Mouse (Mus musculus) embryonic facial prominence, embryonic 11.5 days (tissue): ENCODE results near the gene Xrcc3. TPM values are rescaled to one million over a fixed set of nuclear protein-coding genes. Genes with fewer than 3 reads are reported as not detected.
A peak's percentile ranks its signal among the peaks of the same experiment; 100 is the strongest.

ENCODE experiments used
- ATAC-seq: fragments of 200-750 bp; cut with Nextera tagmentation; replicated peaks from 2 replicates; pipeline ENCODE4 v1.8.0; 2017; ENCODE audit warnings: low read depth; ENCODE audit not compliant: insufficient number of reproducible peaks, low FRiP score, low TSS enrichment
- DNase-seq: peaks from one replicate; pipeline ENCODE4 v3.0.0-alpha.2; 2015; ENCODE audit warnings: low spot score
- H3K27ac ChIP-seq: fragments of 300-500 bp; sonication (generic); replicated peaks from 2 replicates; pipeline ENCODE4 v1.5.1; 2014; ENCODE audit warnings: mild to moderate bottlenecking, low read depth, low read length, control low read depth
- H3K27me3 ChIP-seq: fragments of 300-500 bp; sonication (generic); 2 replicates; pipeline ENCODE4 v1.6.1; 2014; ENCODE audit warnings: mild to moderate bottlenecking, low read length, moderate library complexity, mixed read lengths; ENCODE audit not compliant: control insufficient read depth, insufficient read depth
- H3K36me3 ChIP-seq: fragments of 300-500 bp; sonication (generic); replicated peaks from 2 replicates; pipeline ENCODE4 v1.6.1; 2014; ENCODE audit warnings: low read depth, mild to moderate bottlenecking, low read length, moderate library complexity, mixed read lengths; ENCODE audit not compliant: control insufficient read depth, insufficient read depth
- H3K4me1 ChIP-seq: fragments of 300-500 bp; sonication (generic); 2 replicates; pipeline ENCODE4 v1.6.1; 2014; ENCODE audit warnings: low read length, mixed read lengths; ENCODE audit not compliant: control insufficient read depth, insufficient read depth
- H3K4me2 ChIP-seq: fragments of 300-500 bp; sonication (generic); 2 replicates; pipeline ENCODE4 v1.6.1; 2014; ENCODE audit warnings: low read depth, mild to moderate bottlenecking, control low read depth, low read length, moderate library complexity
- H3K4me3 ChIP-seq: fragments of 300-500 bp; sonication (generic); 2 replicates; pipeline ENCODE4 v1.5.1; 2014; ENCODE audit warnings: low read depth, low read length, control low read depth
- H3K9ac ChIP-seq: fragments of 300-500 bp; sonication (generic); replicated peaks from 2 replicates; pipeline ENCODE4 v1.6.1; 2014; ENCODE audit warnings: mild to moderate bottlenecking, control low read depth, low read length
- H3K9me3 ChIP-seq: fragments of 300-500 bp; sonication (generic); replicated peaks from 2 replicates; pipeline ENCODE4 v1.6.1; 2016; ENCODE audit warnings: mild to moderate bottlenecking, low read length, inconsistent platforms, mixed read lengths; ENCODE audit not compliant: control insufficient read depth
- WGBS: fragments of 180-500 bp; shearing (Covaris S2); extraction: QIAGEN DNeasy Blood & Tissue Kit; methylation state at CpG from one replicate; pipeline ENCODE4 v1.1.7; 2014; 5-methylcytosine and 5-hydroxymethylcytosine counted together
- polyA plus RNA-seq: library from polyadenylated mRNA; unstranded; fragments of >200 nt; fragmentation: Nextera tagmentation; extraction: Ambion mirVana; gene quantifications from 2 replicates; pipeline ENCODE4 v1.2.1, GENCODE M21; 2014

Xrcc3 gene
- polyA plus RNA-seq, 1 experiment from 2014 or later, result 12.7 TPM

GRCm38 (mm10) chr12:111827556-111827955 is 13.9 kb upstream of the Xrcc3 start:
- Histone ChIP-seq H3K36me3 (peaks cover 3% of the 10 kb centered on the region), H3K27ac (no peak overlapping the region), H3K9ac (no peak overlapping the region), H3K9me3 (no peaks in the 10 kb centered on the region), H3K4me3 (no peak overlapping the region), H3K4me2 (no peak overlapping the region), H3K27me3 (no peaks in the 10 kb centered on the region), H3K4me1 (no peaks in the 10 kb centered on the region)
- DNase-seq (no peak), ATAC-seq (no peak)
- 93% methylated on average over 12 of the region's 12 CpGs for WGBS

GRCm38 (mm10) chr12:111821931-111822330 is 8.3 kb upstream of the Xrcc3 start:
- H3K36me3 ChIP-seq, result no peaks in the 10 kb centered on the region; the same call in none of the 2 replicates
- 73% methylated on average over 4 of the region's 4 CpGs for WGBS

GRCm38 (mm10) chr12:111820708-111821107 is 7.0 kb upstream of the Xrcc3 start:
- WGBS, result 89% methylated on average over 7 of the region's 7 CpGs
- H3K27ac ChIP-seq, result no peak overlapping the region

More at GRCm38 (mm10) chr12:111821931-111822330, 8.3 kb upstream of the Xrcc3 start:
- Histone ChIP-seq H3K4me2 (no peak overlapping the region), H3K4me3 (no peak overlapping the region), H3K9ac (no peak overlapping the region), H3K27me3 (no peaks in the 10 kb centered on the region), H3K4me1 (no peaks in the 10 kb centered on the region), H3K27ac (no peak overlapping the region), H3K9me3 (no peaks in the 10 kb centered on the region)
- ATAC-seq, result no peak
- DNase-seq, result no peak

GRCm38 (mm10) chr12:111819936-111820335 is 6.3 kb upstream of the Xrcc3 start:
- H3K9me3 ChIP-seq, result no peaks in the 10 kb centered on the region
- H3K4me2 ChIP-seq, result no peak overlapping the region
- no peaks in the 10 kb centered on the region for H3K27me3 ChIP-seq
- no peak for DNase-seq
- no peak overlapping the region for H3K9ac ChIP-seq
- no peak for ATAC-seq
- peaks cover 6% of the 10 kb centered on the region for H3K4me1 ChIP-seq
- no peak overlapping the region for H3K4me3 ChIP-seq
- H3K36me3 ChIP-seq, result no peaks in the 10 kb centered on the region; the same call in 1 of the 2 replicates
- no peak overlapping the region for H3K27ac ChIP-seq
- WGBS, result 81% methylated on average over 8 of the region's 8 CpGs

More at GRCm38 (mm10) chr12:111820708-111821107, 7.0 kb upstream of the Xrcc3 start:
- Histone ChIP-seq H3K4me1 (no peaks in the 10 kb centered on the region; the same call in 1 of the 2 replicates), H3K4me3 (no peak overlapping the region), H3K27me3 (no peaks in the 10 kb centered on the region), H3K4me2 (no peak overlapping the region), H3K9ac (no peak overlapping the region), H3K9me3 (no peaks in the 10 kb centered on the region), H3K36me3 (no peaks in the 10 kb centered on the region; the same call in none of the 2 replicates)
- DNase-seq (no peak), ATAC-seq (no peak)

GRCm38 (mm10) chr12:111817991-111818390 is 4.3 kb upstream of the Xrcc3 start:
- H3K4me3 ChIP-seq, result no peak overlapping the region
- H3K4me2 ChIP-seq, result no peak overlapping the region
- no peak for ATAC-seq
- H3K9me3 ChIP-seq, result no peaks in the 10 kb centered on the region
- H3K27me3 ChIP-seq, result no peaks in the 10 kb centered on the region
- H3K27ac ChIP-seq, result no peak overlapping the region
- no peak overlapping the region for H3K9ac ChIP-seq
- WGBS, result 90% methylated on average over 8 of the region's 8 CpGs
- H3K4me1 ChIP-seq, result peaks cover 6% of the 10 kb centered on the region
- no peaks in the 10 kb centered on the region; the same call in 1 of the 2 replicates for H3K36me3 ChIP-seq
- no peak for DNase-seq

GRCm38 (mm10) chr12:111816967-111817366 is 3.3 kb upstream of the Xrcc3 start:
- no peak for ATAC-seq
- H3K27me3 ChIP-seq, result no peaks in the 10 kb centered on the region
- H3K9ac ChIP-seq, result no peak overlapping the region
- DNase-seq, result no peak
- peaks cover 6% of the 10 kb centered on the region for H3K4me1 ChIP-seq
- no peaks in the 10 kb centered on the region for H3K9me3 ChIP-seq
- no peak overlapping the region for H3K27ac ChIP-seq
- 74% methylated on average over 9 of the region's 9 CpGs for WGBS
- no peaks in the 10 kb centered on the region; the same call in 1 of the 2 replicates for H3K36me3 ChIP-seq
- no peak overlapping the region for H3K4me3 ChIP-seq
- H3K4me2 ChIP-seq, result no peak overlapping the region

- H3K36me3 ChIP-seq, result no peaks in the 10 kb centered on the region; the same call in 1 of the 2 replicates
- H3K9ac ChIP-seq, result no peak overlapping the region; the same call in 1 of the 2 replicates
- WGBS, result 71% methylated on average over 13 of the region's 13 CpGs
- no peak overlapping the region for H3K4me2 ChIP-seq
- H3K27me3 ChIP-seq, result no peaks in the 10 kb centered on the region
- ATAC-seq, result no peak
- H3K4me1 ChIP-seq, result peaks cover 6% of the 10 kb centered on the region
- no peak overlapping the region for H3K4me3 ChIP-seq
- no peaks in the 10 kb centered on the region for H3K9me3 ChIP-seq
- no peak for DNase-seq
- no peak overlapping the region for H3K27ac ChIP-seq
These were observed 2.9 kb upstream of the Xrcc3 start for GRCm38 (mm10) chr12:111816528-111816927.

- H3K4me1 ChIP-seq, result peaks cover 6% of the 10 kb centered on the region
These were observed 1.4 kb upstream of the Xrcc3 start for GRCm38 (mm10) chr12:111814769-111815762.

More at GRCm38 (mm10) chr12:111814769-111815762, 1.4 kb upstream of the Xrcc3 start:
- Histone ChIP-seq H3K27ac (no peak overlapping the region; the same call in 1 of the 2 replicates), H3K9me3 (no peaks in the 10 kb centered on the region), H3K27me3 (no peaks in the 10 kb centered on the region), H3K9ac (peak overlapping the region; percentile 78), H3K36me3 (no peaks in the 10 kb centered on the region; the same call in 1 of the 2 replicates), H3K4me3 (peak overlapping the region; percentile 73), H3K4me2 (peak overlapping the region; percentile 85)
- WGBS, result 32% methylated on average over 19 of the region's 19 CpGs
- DNase-seq, result peak; percentile 21
- no peak for ATAC-seq
